Mouse (Mus musculus): ENCODE data around the gene Srarp. TPM values are rescaled to one million over a fixed set of nuclear protein-coding genes. Genes with fewer than 3 reads are reported as not detected.

Srarp gene
- polyA plus RNA-seq, 1 experiment from 2014 or later, result not detected

GRCm38 (mm10) chr4:141433191-141433590 lies 2.7 kb downstream of the Srarp start:
- H3K9me3 ChIP-seq (replicated peaks; ENCODE audit: control insufficient read depth, low read length), result no peaks in the 10 kb centered on the region
- H3K4me3 ChIP-seq (ENCODE audit: low read depth, low read length), result no peak overlapping the region
- H3K27ac ChIP-seq (ENCODE audit: low read length), result no peak overlapping the region
- no peaks in the 10 kb centered on the region for H3K27me3 ChIP-seq (ENCODE audit: control insufficient read depth, insufficient read depth, low read depth, low read length)
- H3K9ac ChIP-seq (ENCODE audit: low read depth, low read length), result no peak overlapping the region
- H3K4me2 ChIP-seq (ENCODE audit: low read depth, low read length), result no peak overlapping the region
- 71% methylated on average over 18 of the region's 18 CpGs for WGBS (ENCODE audit: insufficient replicate concordance)
- no peak for ATAC-seq (ENCODE audit: low read depth)
- H3K4me1 ChIP-seq (ENCODE audit: control insufficient read depth, low read depth, low read length), result no peaks in the 10 kb centered on the region
- H3K36me3 ChIP-seq (ENCODE audit: control insufficient read depth, insufficient read depth), result no peaks in the 10 kb centered on the region

GRCm38 (mm10) chr4:141432666-141433065 lies 3.2 kb downstream of the Srarp start:
- Histone ChIP-seq H3K4me3 (ENCODE audit: low read depth, low read length) (no peak overlapping the region), H3K4me1 (ENCODE audit: control insufficient read depth, low read depth, low read length) (no peaks in the 10 kb centered on the region), H3K9me3 (replicated peaks; ENCODE audit: control insufficient read depth, low read length) (no peaks in the 10 kb centered on the region), H3K27me3 (ENCODE audit: control insufficient read depth, insufficient read depth, low read depth, low read length) (no peaks in the 10 kb centered on the region), H3K4me2 (ENCODE audit: low read depth, low read length) (no peak overlapping the region), H3K9ac (ENCODE audit: low read depth, low read length) (no peak overlapping the region), H3K27ac (ENCODE audit: low read length) (no peak overlapping the region), H3K36me3 (ENCODE audit: control insufficient read depth, insufficient read depth) (no peaks in the 10 kb centered on the region)
- no peak for ATAC-seq (ENCODE audit: low read depth)
- WGBS (ENCODE audit: insufficient replicate concordance), result 61% methylated on average over 14 of the region's 14 CpGs

GRCm38 (mm10) chr4:141430997-141431396 lies 4.9 kb downstream of the Srarp start:
- no peak for ATAC-seq (ENCODE audit: low read depth)
- no peak overlapping the region for H3K9ac ChIP-seq (ENCODE audit: low read depth, low read length)
- no peaks in the 10 kb centered on the region for H3K4me1 ChIP-seq (ENCODE audit: control insufficient read depth, low read depth, low read length)
- H3K36me3 ChIP-seq (ENCODE audit: control insufficient read depth, insufficient read depth), result no peaks in the 10 kb centered on the region
- no peak overlapping the region for H3K27ac ChIP-seq (ENCODE audit: low read length)
- no peak overlapping the region for H3K4me2 ChIP-seq (ENCODE audit: low read depth, low read length)
- H3K9me3 ChIP-seq (replicated peaks; ENCODE audit: control insufficient read depth, low read length), result no peaks in the 10 kb centered on the region
- H3K4me3 ChIP-seq (ENCODE audit: low read depth, low read length), result no peak overlapping the region
- 22% methylated on average over 9 of the region's 9 CpGs for whole genome bisulfite sequencing (ENCODE audit: insufficient replicate concordance)
- H3K27me3 ChIP-seq (ENCODE audit: control insufficient read depth, insufficient read depth, low read depth, low read length), result no peaks in the 10 kb centered on the region

- 40% methylated on average over 9 of the region's 9 CpGs for WGBS (ENCODE audit: insufficient replicate concordance)
- Histone ChIP-seq H3K4me2 (ENCODE audit: low read depth, low read length) (no peak overlapping the region), H3K9ac (ENCODE audit: low read depth, low read length) (no peak overlapping the region), H3K36me3 (ENCODE audit: control insufficient read depth, insufficient read depth) (no peaks in the 10 kb centered on the region), H3K9me3 (replicated peaks; ENCODE audit: control insufficient read depth, low read length) (no peaks in the 10 kb centered on the region), H3K27ac (ENCODE audit: low read length) (no peak overlapping the region), H3K4me1 (ENCODE audit: control insufficient read depth, low read depth, low read length) (no peaks in the 10 kb centered on the region), H3K27me3 (ENCODE audit: control insufficient read depth, insufficient read depth, low read depth, low read length) (peaks cover 6% of the 10 kb centered on the region; the same call in 1 of the 2 replicates), H3K4me3 (ENCODE audit: low read depth, low read length) (no peak overlapping the region)
- ATAC-seq (ENCODE audit: low read depth), result no peak
Measured at GRCm38 (mm10) chr4:141429847-141430246, 6.1 kb downstream of the Srarp start.

DNA sequence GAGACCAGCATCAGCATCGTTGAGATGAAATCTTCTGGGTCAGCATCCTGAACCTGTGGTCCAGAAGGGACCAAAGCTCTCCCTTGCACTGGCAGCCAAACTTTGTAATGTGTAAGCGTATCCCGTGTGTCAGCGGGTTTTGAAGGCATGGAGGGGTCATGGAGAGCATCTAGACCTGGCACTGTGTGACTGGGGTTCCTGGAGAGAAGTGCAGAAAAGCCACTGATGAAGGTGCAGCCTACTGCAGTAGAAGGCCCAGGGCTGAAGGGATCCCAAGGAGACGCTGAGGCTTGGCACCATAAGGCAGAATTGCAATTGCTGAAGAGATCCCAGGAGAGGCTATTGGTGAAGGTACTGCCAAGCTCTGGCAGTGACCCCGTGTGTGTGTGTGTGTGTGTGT lies 6.5 kb downstream of the Srarp start:
- ATAC-seq (ENCODE audit: low read depth), result no peak
- H3K27me3 ChIP-seq (ENCODE audit: control insufficient read depth, insufficient read depth, low read depth, low read length), result peaks cover 6% of the 10 kb centered on the region; the same call in 1 of the 2 replicates
- H3K36me3 ChIP-seq (ENCODE audit: control insufficient read depth, insufficient read depth), result no peaks in the 10 kb centered on the region
- H3K27ac ChIP-seq (ENCODE audit: low read length), result no peak overlapping the region
- H3K9ac ChIP-seq (ENCODE audit: low read depth, low read length), result no peak overlapping the region
- 61% methylated on average over 6 of the region's 6 CpGs for WGBS (ENCODE audit: insufficient replicate concordance)
- H3K4me2 ChIP-seq (ENCODE audit: low read depth, low read length), result no peak overlapping the region
- H3K9me3 ChIP-seq (replicated peaks; ENCODE audit: control insufficient read depth, low read length), result no peaks in the 10 kb centered on the region
- no peaks in the 10 kb centered on the region for H3K4me1 ChIP-seq (ENCODE audit: control insufficient read depth, low read depth, low read length)
- no peak overlapping the region for H3K4me3 ChIP-seq (ENCODE audit: low read depth, low read length)

DNA sequence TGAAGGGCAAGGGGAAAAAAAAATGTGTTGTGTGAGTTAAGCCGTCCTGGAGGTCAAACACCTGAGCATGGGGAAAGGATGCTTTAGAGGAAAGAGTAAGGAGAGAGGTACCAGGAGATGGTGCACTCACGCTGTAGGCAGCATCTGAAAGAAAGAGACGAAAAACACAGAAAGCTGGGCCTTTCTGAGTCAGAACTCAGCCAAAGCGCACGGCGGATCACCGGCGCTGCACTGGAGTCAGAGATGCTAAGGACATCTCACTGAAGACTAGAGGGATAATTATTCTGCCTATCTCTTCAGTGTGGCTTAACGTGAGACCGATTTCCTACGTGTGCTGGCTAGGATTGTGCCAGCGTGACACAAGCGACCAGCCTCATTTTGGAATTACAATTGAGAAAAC lies 8.0 kb downstream of the Srarp start:
- H3K9ac ChIP-seq (ENCODE audit: low read depth, low read length), result no peak overlapping the region
- no peak for ATAC-seq (ENCODE audit: low read depth)
- H3K27ac ChIP-seq (ENCODE audit: low read length), result no peak overlapping the region
- no peaks in the 10 kb centered on the region for H3K9me3 ChIP-seq (replicated peaks; ENCODE audit: control insufficient read depth, low read length)
- H3K27me3 ChIP-seq (ENCODE audit: control insufficient read depth, insufficient read depth, low read depth, low read length), result peaks cover 6% of the 10 kb centered on the region; the same call in 1 of the 2 replicates
- 74% methylated on average over 13 of the region's 13 CpGs for WGBS (ENCODE audit: insufficient replicate concordance)
- H3K4me2 ChIP-seq (ENCODE audit: low read depth, low read length), result no peak overlapping the region
- H3K36me3 ChIP-seq (ENCODE audit: control insufficient read depth, insufficient read depth), result no peaks in the 10 kb centered on the region
- H3K4me1 ChIP-seq (ENCODE audit: control insufficient read depth, low read depth, low read length), result no peaks in the 10 kb centered on the region
- no peak overlapping the region for H3K4me3 ChIP-seq (ENCODE audit: low read depth, low read length)

GRCm38 (mm10) chr4:141426796-141427745 lies 8.8 kb downstream of the Srarp start:
- 64% methylated on average over 10 of the region's 10 CpGs for WGBS (ENCODE audit: insufficient replicate concordance)
- Histone ChIP-seq H3K4me3 (ENCODE audit: low read depth, low read length) (no peak overlapping the region), H3K27me3 (ENCODE audit: control insufficient read depth, insufficient read depth, low read depth, low read length) (peaks cover 6% of the 10 kb centered on the region; the same call in 1 of the 2 replicates), H3K4me1 (ENCODE audit: control insufficient read depth, low read depth, low read length) (no peaks in the 10 kb centered on the region), H3K36me3 (ENCODE audit: control insufficient read depth, insufficient read depth) (no peaks in the 10 kb centered on the region), H3K9me3 (replicated peaks; ENCODE audit: control insufficient read depth, low read length) (no peaks in the 10 kb centered on the region), H3K9ac (ENCODE audit: low read depth, low read length) (no peak overlapping the region), H3K4me2 (ENCODE audit: low read depth, low read length) (no peak overlapping the region), H3K27ac (ENCODE audit: low read length) (no peak overlapping the region)
- no peak for ATAC-seq (ENCODE audit: low read depth)

- Histone ChIP-seq H3K4me3 (ENCODE audit: low read depth, low read length) (peak overlapping the region; percentile 1; the same call in 1 of the 2 replicates), H3K4me1 (ENCODE audit: control insufficient read depth, low read depth, low read length) (peaks cover 4% of the 10 kb centered on the region; the same call in 1 of the 2 replicates), H3K36me3 (ENCODE audit: control insufficient read depth, insufficient read depth) (no peaks in the 10 kb centered on the region), H3K9ac (ENCODE audit: low read depth, low read length) (no peak overlapping the region), H3K27ac (ENCODE audit: low read length) (no peak overlapping the region), H3K27me3 (ENCODE audit: control insufficient read depth, insufficient read depth, low read depth, low read length) (peaks cover 6% of the 10 kb centered on the region), H3K4me2 (ENCODE audit: low read depth, low read length) (peak overlapping the region; percentile 39), H3K9me3 (replicated peaks; ENCODE audit: control insufficient read depth, low read length) (no peaks in the 10 kb centered on the region)
- ATAC-seq (ENCODE audit: low read depth), result no peak
- WGBS (ENCODE audit: insufficient replicate concordance), result 5% methylated on average over 36 of the region's 36 CpGs
Measured at GRCm38 (mm10) chr4:141425484-141426479, 10.1 kb downstream of the Srarp start.

Measured in liver, embryonic 16.5 days (tissue).